In the genomic region with DNA sequence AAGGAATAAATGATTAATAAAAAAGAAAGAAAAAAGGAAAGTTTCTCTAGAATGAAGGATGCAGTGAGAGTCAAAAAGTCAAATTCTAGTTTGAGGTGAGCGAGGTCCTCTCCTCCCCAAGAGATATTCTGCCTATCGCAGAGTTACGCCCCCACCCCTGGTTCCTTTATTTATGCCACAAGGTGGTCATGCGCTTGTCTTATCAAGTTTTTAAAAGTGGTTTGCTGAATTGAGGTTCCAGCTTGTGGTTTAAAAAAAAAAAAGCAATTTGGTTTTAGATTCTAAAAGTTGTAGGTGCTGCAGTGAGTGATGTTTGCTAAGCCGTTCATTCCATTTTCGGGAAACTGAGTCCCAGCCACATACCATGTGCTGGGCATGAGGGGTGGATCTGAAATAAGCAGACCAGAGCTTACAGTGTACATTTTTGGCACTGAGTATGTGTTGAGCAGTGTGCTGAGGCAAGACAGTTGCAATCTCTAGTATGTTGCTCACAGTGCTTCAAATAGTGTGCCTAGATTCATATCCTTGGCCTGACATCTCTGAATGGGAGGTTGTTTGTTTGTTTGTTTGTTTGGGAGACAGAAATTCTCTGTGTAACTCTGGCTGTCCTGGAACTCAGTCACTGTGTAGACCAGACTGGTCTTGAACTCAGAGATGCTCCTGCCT, we compare ENCODE assay signal across 22 mouse cellular contexts.
"Had no signal": no experiment of that assay in that cellular context is flagged by ENCODE, and none has a peak within 500 bp of the region (broad histone marks: within the 10 kb centered on the region; RNA-seq: fewer than 3 reads in every experiment).

No protein-coding gene starts in this region.

- H3K9ac ChIP-seq: limb, embryonic 13.5 days; liver, embryonic 12.5 days; liver, embryonic 15.5 days; lung, embryonic 15.5 days; midbrain, embryonic 12.5 days; midbrain, embryonic 15.5 days; neural tube, embryonic 13.5 days had no signal

- H3K4me1 ChIP-seq: limb, embryonic 10.5 days; limb, embryonic 13.5 days; midbrain, embryonic 12.5 days; midbrain, embryonic 15.5 days; neural tube, embryonic 13.5 days had no signal

- H3K27ac ChIP-seq: kidney, postnatal 0 days; layer of hippocampus, adult 2 months; limb, embryonic 10.5 days; limb, embryonic 13.5 days; liver, embryonic 12.5 days; liver, embryonic 15.5 days; lung, embryonic 15.5 days; midbrain, embryonic 12.5 days; midbrain, embryonic 15.5 days; neural tube, embryonic 13.5 days; stomach, postnatal 0 days had no signal

- DNase-seq: kidney, adult 11 months; kidney, postnatal 25 days; layer of hippocampus, adult 9-11 months; liver; lung, adult 18-20 months; lung, postnatal 10 days; lung, postnatal 36 days; retina, postnatal 1 day; right cerebral cortex, postnatal 25 days; thymus, adult 2 months; thymus, postnatal 14 days had no signal

- H3K27me3 ChIP-seq: limb, embryonic 13.5 days; liver, embryonic 12.5 days; liver, embryonic 15.5 days; lung, embryonic 15.5 days; midbrain, embryonic 12.5 days; midbrain, embryonic 15.5 days; neural tube, embryonic 13.5 days had no signal

- H3K4me3 ChIP-seq: layer of hippocampus, adult 2 months; limb, embryonic 10.5 days; limb, embryonic 13.5 days; liver, embryonic 12.5 days; liver, embryonic 15.5 days; lung, embryonic 15.5 days; midbrain, embryonic 12.5 days; midbrain, embryonic 15.5 days; neural tube, embryonic 13.5 days had no signal

- ATAC-seq: liver, embryonic 12.5 days; midbrain, embryonic 15.5 days had no signal

- H3K36me3 ChIP-seq: limb, embryonic 10.5 days; limb, embryonic 13.5 days; liver, embryonic 12.5 days; liver, embryonic 15.5 days; lung, embryonic 15.5 days; midbrain, embryonic 12.5 days; midbrain, embryonic 15.5 days; neural tube, embryonic 13.5 days had no signal

- H3K9me3 ChIP-seq: limb, embryonic 10.5 days; limb, embryonic 13.5 days; liver, embryonic 12.5 days; liver, embryonic 15.5 days; lung, embryonic 15.5 days; midbrain, embryonic 12.5 days; midbrain, embryonic 15.5 days; neural tube, embryonic 13.5 days had no signal
